Mouse (Mus musculus) CH12.LX (cell line): ENCODE measurements around the gene Cdc14b. TPM values are rescaled to one million over a fixed set of nuclear protein-coding genes. Genes with fewer than 3 reads are reported as not detected.

Source experiments
- DNase-seq: peaks from one replicate; pipeline ENCODE4 v3.0.0-alpha.2; 2013; ENCODE audit errors: extremely low read depth
- H3K27ac ChIP-seq: 2 replicates; pipeline ENCODE4 v1.5.1; 2012; ENCODE audit warnings: low read depth, mild to moderate bottlenecking, control low read depth, moderate library complexity; ENCODE audit not compliant: insufficient read depth
- H3K27me3 ChIP-seq: replicated peaks from 2 replicates; pipeline ENCODE3; 2012; ENCODE audit warnings: inconsistent platforms
- H3K36me3 ChIP-seq, 2 experiments: replicated peaks in 1 of 2; 2 replicates each; pipeline versions ENCODE3 to v1.6.1; 2012; ENCODE audit warnings: inconsistent platforms in 1 of 2, low read length in 1 of 2, mild to moderate bottlenecking in 1 of 2, mixed read lengths in 1 of 2, moderate library complexity in 1 of 2; ENCODE audit not compliant: control insufficient read depth in 1 of 2, insufficient read depth in 1 of 2
- H3K4me1 ChIP-seq, 2 experiments: 2 replicates each; pipeline ENCODE4 v1.6.1; 2012; ENCODE audit warnings: inconsistent platforms in 1 of 2, moderate library complexity in 1 of 2; ENCODE audit not compliant: insufficient read depth in 2 of 2, control insufficient read depth in 1 of 2
- H3K4me2 ChIP-seq: 2 replicates; pipeline ENCODE4 v1.6.1; 2012; ENCODE audit warnings: low read depth, mild to moderate bottlenecking, control low read depth; ENCODE audit not compliant: poor library complexity, insufficient read depth, severe bottlenecking
- H3K4me3 ChIP-seq, 3 experiments: fragments of 150-350 bp in 1 of 3; sonication (generic) in 1 of 3; replicated peaks in 1 of 3; 2 replicates each; pipeline versions ENCODE3 to v1.5.1; 2011 to 2012; ENCODE audit warnings: low read depth in 2 of 3, low read length in 2 of 3, mild to moderate bottlenecking in 2 of 3, moderate library complexity in 2 of 3, control low read depth in 1 of 3, improper control_type of control experiment in 1 of 3, inconsistent platforms in 1 of 3, mixed read lengths in 1 of 3; ENCODE audit not compliant: poor library complexity in 1 of 3
- H3K79me2 ChIP-seq: replicated peaks from 2 replicates; pipeline ENCODE4 v1.6.1; 2012; ENCODE audit warnings: mild to moderate bottlenecking, moderate library complexity; ENCODE audit not compliant: control insufficient read depth, poor library complexity, insufficient read depth, severe bottlenecking; ENCODE audit errors: extremely low read depth
- H3K9ac ChIP-seq: 2 replicates; pipeline ENCODE4 v1.6.1; 2012; ENCODE audit warnings: low read depth, mild to moderate bottlenecking, control low read depth, moderate library complexity; ENCODE audit not compliant: insufficient read depth
- H3K9me3 ChIP-seq: replicated peaks from 2 replicates; pipeline ENCODE3; 2012; ENCODE audit warnings: low read length, inconsistent platforms, mixed read lengths
- CHD1 ChIP-seq: IDR thresholded peaks from 2 replicates; pipeline ENCODE4 v1.6.1; 2012; ENCODE audit warnings: low read depth, low read length, improper control_type of control experiment, inconsistent platforms
- CHD2 ChIP-seq: IDR thresholded peaks from 2 replicates; pipeline ENCODE4 v1.6.1; 2011; ENCODE audit warnings: low read length, improper control_type of control experiment
- E2F4 ChIP-seq: IDR thresholded peaks from 2 replicates; pipeline ENCODE4 v1.6.1; 2011; ENCODE audit warnings: low read depth, low read length, improper control_type of control experiment; ENCODE audit not compliant: insufficient replicate concordance
- GABPA ChIP-seq: IDR thresholded peaks from 2 replicates; pipeline ENCODE4 v1.6.1; 2012; ENCODE audit warnings: low read depth, low read length, improper control_type of control experiment, inconsistent platforms; ENCODE audit not compliant: insufficient replicate concordance
- JUND ChIP-seq: conservative IDR thresholded peaks from 2 replicates; pipeline ENCODE4 v1.6.1; 2011; ENCODE audit warnings: low read depth, low read length, improper control_type of control experiment
- MAFK ChIP-seq: IDR thresholded peaks from 2 replicates; pipeline ENCODE4 v1.6.1; 2011; ENCODE audit warnings: low read length, improper control_type of control experiment; ENCODE audit not compliant: insufficient replicate concordance
- MAZ ChIP-seq: IDR thresholded peaks from 2 replicates; pipeline ENCODE4 v1.6.1; 2012; ENCODE audit warnings: low read depth, mild to moderate bottlenecking, inconsistent platforms, low read length, improper control_type of control experiment, moderate library complexity
- MEF2A ChIP-seq: IDR thresholded peaks from 2 replicates; pipeline ENCODE4 v1.6.1; 2014; ENCODE audit warnings: low read depth, mild to moderate bottlenecking, inconsistent platforms, low read length, improper control_type of control experiment, borderline replicate concordance
- NELFE ChIP-seq: IDR thresholded peaks from 2 replicates; pipeline ENCODE4 v1.6.1; 2011; ENCODE audit warnings: low read depth, low read length, improper control_type of control experiment
- NRF1 ChIP-seq: IDR thresholded peaks from 2 replicates; pipeline ENCODE4 v1.6.1; 2014; ENCODE audit warnings: low read depth, mild to moderate bottlenecking, inconsistent platforms, low read length, improper control_type of control experiment, moderate library complexity
- POLR2A ChIP-seq: IDR thresholded peaks from 2 replicates; pipeline ENCODE4 v1.6.1; 2011; ENCODE audit warnings: low read depth, mild to moderate bottlenecking, improper control_type of control experiment, low read length
- POLR2AphosphoS2 ChIP-seq: IDR thresholded peaks from 2 replicates; pipeline ENCODE4 v1.6.1; 2011; ENCODE audit warnings: low read depth, low read length, improper control_type of control experiment
- SIN3A ChIP-seq: IDR thresholded peaks from 2 replicates; pipeline ENCODE4 v1.6.1; 2012; ENCODE audit warnings: low read length, improper control_type of control experiment, inconsistent platforms
- TBP ChIP-seq: conservative IDR thresholded peaks from 2 replicates; pipeline ENCODE4 v1.6.1; 2011; ENCODE audit warnings: low read depth, low read length, improper control_type of control experiment
- TCF12 ChIP-seq: IDR thresholded peaks from 2 replicates; pipeline ENCODE4 v1.6.1; 2014; ENCODE audit warnings: low read depth, mild to moderate bottlenecking, inconsistent platforms, low read length, improper control_type of control experiment
- UBTF ChIP-seq: IDR thresholded peaks from 2 replicates; pipeline ENCODE4 v1.6.1; 2012; ENCODE audit warnings: low read depth, mild to moderate bottlenecking, inconsistent platforms, low read length, improper control_type of control experiment, moderate library complexity
- USF2 ChIP-seq: conservative IDR thresholded peaks from 2 replicates; pipeline ENCODE4 v1.6.1; 2011; ENCODE audit warnings: low read depth, low read length, improper control_type of control experiment
- ZMIZ1 ChIP-seq: IDR thresholded peaks from 2 replicates; pipeline ENCODE4 v1.6.1; 2012; ENCODE audit warnings: low read depth, mild to moderate bottlenecking, inconsistent platforms, low read length, improper control_type of control experiment
- ZNF384 ChIP-seq: IDR thresholded peaks from 2 replicates; pipeline ENCODE4 v1.6.1; 2012; ENCODE audit warnings: low read depth, low read length, improper control_type of control experiment, inconsistent platforms
- dilution Hi-C: fragments of 300-500 bp; cut with MboI; formaldehyde crosslinking; loops from 2 replicates; pipeline ENCODE4 v1.14.3; 2020; ENCODE audit warnings: low sequenced_read_pairs; ENCODE audit not compliant: extremely low pct_unique_long_range_greater_than_20kb, extremely low pct_ligation_motif_present
- in situ Hi-C: fragments of 300-500 bp; cut with MboI; formaldehyde crosslinking; loops from 3 replicates; pipeline ENCODE4 v1.14.3; 2019; ENCODE audit warnings: low sequenced_read_pairs, low pct_ligation_motif_present, low pct_unique_long_range_greater_than_20kb, mixed read lengths
- polyA plus RNA-seq: library from polyadenylated mRNA; unstranded; fragments of >175 nt; gene quantifications from 2 replicates; pipeline ENCODE4 v1.2.1, GENCODE M21; 2012; ENCODE audit warnings: low read depth; ENCODE audit not compliant: insufficient read length
- total RNA-seq, 2 experiments: library from RNA; depleted of rRNA; stranded (reverse); fragments of 300-350 nt in 1 of 2; fragments of >200 nt in 1 of 2; gene quantifications; 2 replicates each; pipeline ENCODE4 v1.2.3; 2012 to 2014

The Cdc14b gene
- total and polyA plus RNA-seq, 3 experiments: 2.7 to 5.5 (median 4.6) TPM

GRCm38 (mm10) chr13:64267151-64267550 is 7.9 kb downstream of the Cdc14b start:
- DNase-seq: no peak
- dilution Hi-C loops: no loop called here
- TF ChIP-seq GABPA (no peak), ZNF384 (no peak), NRF1 (no peak)
- no peak overlapping the region for H3K4me2 ChIP-seq
- no peaks in the 10 kb centered on the region for H3K4me1 ChIP-seq
- no peak overlapping the region for H3K9ac ChIP-seq
- no peaks in the 10 kb centered on the region for H3K9me3 ChIP-seq
- in situ Hi-C loops: no loop called here
- H3K4me3 ChIP-seq: no peak overlapping the region
- H3K79me2 ChIP-seq: no peaks in the 10 kb centered on the region
- no peak overlapping the region for H3K27ac ChIP-seq
- H3K36me3 ChIP-seq: peaks cover 0 to 4% of the 10 kb centered on the region in 2 experiments
- no peaks in the 10 kb centered on the region for H3K27me3 ChIP-seq

- Histone ChIP-seq H3K27ac (no peak overlapping the region), H3K9ac (no peak overlapping the region), H3K9me3 (no peaks in the 10 kb centered on the region), H3K27me3 (no peaks in the 10 kb centered on the region), H3K4me2 (no peak overlapping the region), H3K79me2 (no peaks in the 10 kb centered on the region), H3K36me3 (peaks cover 0 to 7% of the 10 kb centered on the region in 2 experiments), H3K4me1 (no peaks in the 10 kb centered on the region), H3K4me3 (no peak overlapping the region)
- DNase-seq: no peak
- dilution Hi-C loops: no loop called here
- TF ChIP-seq NELFE (no peak), GABPA (no peak), USF2 (no peak), JUND (no peak), POLR2AphosphoS2 (no peak), TBP (no peak), E2F4 (no peak)
- in situ Hi-C loops: no loop called here
These were observed 10.5 kb downstream of the Cdc14b start for GRCm38 (mm10) chr13:64264586-64264985.

- Histone ChIP-seq H3K27me3 (no peaks in the 10 kb centered on the region), H3K4me2 (no peak overlapping the region), H3K9ac (no peak overlapping the region), H3K4me1 (peaks cover 0 to 3% of the 10 kb centered on the region in 2 experiments; a peak in 2 of 4 replicates), H3K27ac (no peak overlapping the region), H3K9me3 (no peaks in the 10 kb centered on the region), H3K4me3 (no peak overlapping the region), H3K36me3 (peaks cover 0 to 3% of the 10 kb centered on the region in 2 experiments), H3K79me2 (no peaks in the 10 kb centered on the region)
- DNase-seq: no peak
- TF ChIP-seq MAZ (no peak), POLR2AphosphoS2 (no peak), MAFK (no peak), POLR2A (no peak), GABPA (no peak), CHD2 (no peak), TCF12 (no peak), UBTF (no peak), MEF2A (no peak), CHD1 (no peak), NRF1 (no peak), ZMIZ1 (no peak), SIN3A (no peak)
- dilution Hi-C loops (no loop called here), in situ Hi-C loops (no loop called here)
These were observed 15.2 kb downstream of the Cdc14b start for GRCm38 (mm10) chr13:64259903-64260302.
